Mouse (Mus musculus): ENCODE measurements around the gene Zc3hc1.

Zc3hc1 gene

DNA sequence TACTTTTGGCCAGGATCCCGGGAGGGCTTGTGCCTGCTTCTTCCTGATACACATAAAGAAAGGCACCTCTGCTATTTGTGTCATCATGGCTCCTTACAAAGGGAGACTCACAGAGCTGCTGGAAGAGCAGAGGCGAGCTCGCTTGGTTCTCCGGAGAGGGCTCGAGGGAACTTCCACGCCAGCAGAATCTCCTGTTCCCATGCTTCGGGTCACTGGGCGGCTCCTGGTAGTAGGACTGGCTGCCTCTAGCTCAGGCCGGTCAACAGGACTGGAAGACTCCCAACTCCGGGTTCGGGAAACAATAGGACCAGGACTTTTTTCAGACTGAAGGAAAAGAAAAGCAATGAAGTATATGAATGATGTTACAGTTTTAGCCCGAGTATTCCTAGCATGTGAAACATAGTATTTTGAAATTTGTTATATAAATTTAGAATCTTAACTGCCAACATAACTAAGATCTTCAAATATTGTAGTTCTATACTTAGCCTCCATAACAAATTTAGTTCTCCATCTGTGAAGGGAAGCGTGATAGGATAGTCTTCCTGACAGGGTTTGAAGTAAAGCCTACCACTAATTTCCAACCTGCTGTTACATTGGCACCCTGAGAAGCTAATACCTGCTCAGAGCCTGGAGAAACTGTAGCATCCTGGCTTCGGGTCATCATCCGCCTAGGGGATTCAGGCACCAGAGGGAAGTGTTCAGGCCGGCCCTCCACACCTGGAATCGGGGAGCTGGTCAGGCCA is 18.0 kb downstream of the Zc3hc1 start:
- no peak for DNase-seq (ENCODE audit: low spot score)

DNA sequence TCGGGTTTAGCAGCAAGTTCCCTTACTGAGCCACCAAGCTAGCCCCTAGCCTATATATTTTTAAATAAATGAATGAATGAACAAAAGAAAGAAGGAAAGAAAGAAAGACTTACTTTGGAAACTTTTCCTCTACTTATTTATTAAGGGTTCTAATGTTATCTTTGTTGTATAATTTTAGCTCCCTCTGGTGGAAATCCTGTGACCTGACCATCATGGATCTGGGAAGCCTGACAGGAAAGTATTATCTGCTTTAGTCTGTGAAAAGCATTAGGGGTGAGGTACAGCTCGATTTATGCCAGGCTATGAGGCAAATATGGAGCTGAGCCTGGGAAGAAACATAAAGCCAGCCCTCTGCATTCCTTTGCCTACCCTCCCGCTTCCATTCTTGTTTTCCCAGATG is 21.5 kb downstream of the Zc3hc1 start:
- DNase-seq (ENCODE audit: low spot score) = no peak

DNA sequence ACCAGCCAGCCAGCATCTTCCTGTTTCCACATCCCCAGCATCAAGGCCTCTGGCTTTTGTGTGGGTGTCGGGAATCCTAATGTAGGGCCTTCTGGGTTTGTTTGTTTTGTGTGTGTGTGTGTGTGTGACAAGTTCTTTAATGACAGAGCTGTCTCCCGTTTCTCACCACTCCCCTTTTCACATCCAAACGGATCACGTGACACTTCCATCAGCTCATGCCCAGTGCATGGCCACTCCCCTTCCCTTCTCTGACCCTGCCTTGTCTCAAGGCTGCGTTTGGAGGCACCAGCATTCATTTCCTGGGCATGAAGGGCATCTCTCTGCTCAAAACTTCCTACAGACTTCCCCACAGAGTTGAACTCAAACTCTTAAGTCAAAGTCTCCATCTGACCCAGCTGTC is 27.0 kb downstream of the Zc3hc1 start:
- DNase-seq (ENCODE audit: low spot score) = no peak

DNA sequence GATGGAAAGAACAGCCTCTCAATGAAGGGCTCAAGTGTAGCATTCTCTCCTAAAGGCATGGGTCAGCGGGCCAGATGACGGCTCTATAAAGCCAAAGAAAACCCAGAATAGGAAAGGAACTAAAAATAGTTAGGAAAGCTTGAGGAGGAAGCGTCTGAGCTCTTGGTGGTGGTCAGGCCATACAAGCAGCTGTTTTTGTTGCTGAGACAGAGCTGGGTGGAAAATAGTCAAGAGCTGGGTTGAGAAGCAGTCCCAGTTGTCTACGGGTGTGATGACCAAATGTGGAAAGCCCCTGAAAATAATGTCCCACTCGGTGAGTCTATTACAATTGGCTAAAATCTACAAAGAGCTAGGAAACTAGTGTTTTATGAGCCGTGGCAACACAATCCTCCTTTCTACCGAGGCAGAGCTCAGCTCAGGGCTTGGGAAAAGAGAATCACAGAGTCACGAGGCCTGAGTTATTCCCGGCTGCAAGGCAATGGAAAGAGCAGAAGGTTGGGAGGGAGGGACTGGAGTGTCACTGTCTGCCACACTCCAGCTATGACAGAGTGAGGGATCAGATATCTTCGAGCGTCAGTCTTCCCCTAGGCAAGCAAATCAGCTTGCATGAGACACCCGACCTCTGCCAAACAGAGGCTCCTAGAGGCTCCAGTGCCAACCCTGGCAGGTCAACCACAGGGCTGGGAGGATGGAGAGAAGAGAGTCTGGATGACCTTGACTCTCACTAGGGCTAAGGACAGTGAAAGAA is 30.9 kb downstream of the Zc3hc1 start:
- no peak for DNase-seq (ENCODE audit: low spot score)

DNA sequence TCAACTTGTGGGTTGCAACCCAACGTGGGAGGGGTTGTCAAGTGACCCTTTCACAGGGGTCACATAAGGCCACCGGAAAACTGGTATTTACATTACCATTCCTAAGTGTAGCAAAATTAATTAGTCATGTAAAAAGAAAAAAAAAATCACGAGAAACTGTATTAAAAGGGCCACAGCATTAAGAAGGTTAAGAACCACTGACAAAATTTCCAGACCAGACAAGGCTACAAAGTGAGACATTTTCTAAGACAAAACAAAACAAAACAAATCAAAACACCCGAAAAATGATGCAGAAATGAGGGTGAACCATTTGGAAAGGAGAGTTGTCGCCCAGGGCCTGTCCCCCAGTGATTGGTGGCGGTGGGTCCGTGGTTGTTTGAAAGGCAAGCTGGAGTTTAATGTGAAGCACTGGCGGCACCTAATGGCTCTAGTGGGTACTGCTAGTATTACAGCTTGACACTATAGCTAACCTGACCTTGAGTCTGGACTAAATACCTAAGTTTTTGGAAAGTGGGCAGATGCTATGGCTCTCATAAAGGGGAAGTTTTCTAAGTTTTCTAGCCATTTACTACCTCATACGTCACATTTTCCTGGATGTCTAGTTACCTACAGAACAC is 33.2 kb downstream of the Zc3hc1 start:
- DNase-seq (ENCODE audit: low spot score) = peak; percentile 67

DNA sequence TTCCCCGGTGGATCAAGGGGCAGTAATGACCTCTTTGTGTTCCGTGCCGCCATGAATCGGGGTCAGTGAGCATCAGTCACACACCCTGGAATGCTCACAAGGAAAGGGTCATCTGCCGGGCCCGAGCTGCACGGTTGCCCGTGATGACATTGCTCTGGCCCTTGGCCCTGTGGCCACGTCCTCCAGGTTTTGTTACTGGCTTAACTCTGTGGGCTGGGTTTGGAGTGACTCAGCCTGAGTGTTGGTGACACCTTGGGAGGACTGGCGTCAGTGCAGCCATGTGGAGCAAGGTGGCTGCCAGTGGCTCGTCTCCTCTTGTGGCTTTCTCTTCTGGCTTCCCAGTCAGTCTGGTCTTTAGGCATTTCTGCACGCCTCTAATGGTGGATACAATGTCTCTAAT is 34.1 kb downstream of the Zc3hc1 start:
- no peak for DNase-seq (ENCODE audit: low spot score)

DNA sequence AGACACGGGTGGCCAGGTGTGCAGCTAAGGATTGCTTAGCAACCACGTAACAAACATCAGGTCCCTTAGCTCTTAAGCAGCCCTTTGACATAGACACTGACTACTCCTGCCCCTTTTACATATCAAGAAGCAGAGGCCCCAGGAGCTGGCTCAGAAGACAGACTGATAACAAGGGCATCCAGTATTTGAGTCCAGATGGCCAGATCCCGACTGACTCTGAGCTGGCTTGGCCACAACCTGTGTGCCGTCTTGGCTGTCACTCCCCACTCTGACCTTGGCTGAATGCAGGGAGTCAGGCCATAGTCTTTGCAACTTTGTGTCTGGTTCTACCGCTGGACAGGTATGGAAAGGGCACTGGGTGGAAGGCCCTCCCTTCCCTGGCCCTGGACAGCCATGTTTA is 34.7 kb downstream of the Zc3hc1 start:
- DNase-seq (ENCODE audit: low spot score) = no peak

DNA sequence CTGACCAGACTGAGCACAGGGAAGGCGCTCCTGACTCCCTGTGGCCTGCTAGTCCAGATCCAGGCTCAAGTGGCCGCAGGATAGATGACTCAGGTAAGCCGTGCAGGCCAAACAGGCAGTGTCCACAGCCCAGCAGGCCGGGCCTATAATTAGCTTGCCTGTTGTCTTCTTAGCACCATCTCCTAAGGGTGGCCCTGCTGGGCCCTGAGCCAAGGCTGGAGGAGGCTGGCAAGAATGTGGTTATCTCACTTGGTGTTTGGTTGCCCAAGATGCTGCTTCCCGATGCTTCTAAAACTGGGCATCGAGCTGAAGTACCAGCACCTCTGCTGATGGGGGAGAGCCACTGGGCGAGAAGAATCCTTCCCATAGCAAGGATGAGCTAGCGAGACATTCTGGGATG is 35.1 kb downstream of the Zc3hc1 start:
- no peak for DNase-seq (ENCODE audit: low spot score)

DNA sequence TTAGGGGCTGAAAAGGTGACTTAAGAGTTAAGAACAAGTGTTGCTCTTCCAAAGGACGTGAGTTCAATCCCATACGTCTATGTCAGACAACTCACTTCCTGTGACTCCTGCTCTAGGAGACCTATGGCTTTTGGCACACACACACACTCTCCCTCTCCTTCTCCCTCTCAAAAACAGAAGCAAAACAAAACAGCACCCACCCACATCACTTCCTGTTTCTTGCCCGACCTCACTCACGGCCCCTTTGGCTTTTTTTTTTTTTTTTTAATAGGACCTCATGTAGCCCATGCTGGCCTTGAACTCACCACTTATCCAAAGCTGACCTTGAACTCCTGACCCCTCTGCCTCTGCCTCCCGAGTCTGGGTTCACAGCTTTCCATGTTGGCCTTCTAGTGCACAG is 36.1 kb downstream of the Zc3hc1 start:
- no peak for DNase-seq (ENCODE audit: low spot score)

DNA sequence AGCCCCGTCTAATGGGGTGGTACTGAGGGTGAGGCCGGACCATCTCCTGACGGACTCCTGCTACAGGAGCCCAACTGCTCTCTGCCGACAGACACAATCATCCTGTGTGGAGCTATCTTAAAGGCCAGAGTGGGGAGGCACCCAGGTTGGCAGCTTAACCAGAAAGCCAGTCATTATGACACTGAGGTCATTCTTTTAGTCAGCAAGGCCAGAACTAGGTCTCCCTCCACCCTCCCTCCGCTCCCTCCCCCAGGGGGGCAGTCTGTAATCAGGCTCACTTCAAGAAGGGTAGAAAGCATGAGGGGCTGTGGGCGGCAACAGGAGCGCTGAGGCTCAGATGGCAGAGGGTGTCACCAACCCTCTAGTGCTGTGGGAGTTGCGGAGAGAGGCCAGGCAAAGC is 37.2 kb downstream of the Zc3hc1 start:
- no peak for DNase-seq (ENCODE audit: low spot score)

DNA sequence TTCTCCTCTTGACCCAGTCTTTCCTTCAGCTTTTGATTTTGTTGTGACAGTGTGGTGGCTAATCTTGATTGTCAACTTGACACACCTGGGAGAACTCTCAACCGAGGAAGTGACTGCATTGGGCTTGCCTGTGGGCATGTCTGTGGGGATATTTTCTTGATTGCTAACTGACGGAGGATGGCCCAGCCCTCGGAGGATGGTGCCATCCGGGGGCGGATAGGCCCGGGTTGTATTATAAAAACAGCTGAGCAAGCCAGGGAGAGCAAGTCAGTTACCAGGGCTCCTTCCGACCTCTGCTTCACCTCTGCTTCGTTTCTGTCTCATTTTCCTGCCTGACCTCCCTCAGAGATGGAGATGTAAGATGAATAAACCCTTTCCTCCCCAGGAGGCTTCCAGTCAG is 38.1 kb downstream of the Zc3hc1 start:
- DNase-seq (ENCODE audit: low spot score) = no peak

DNA sequence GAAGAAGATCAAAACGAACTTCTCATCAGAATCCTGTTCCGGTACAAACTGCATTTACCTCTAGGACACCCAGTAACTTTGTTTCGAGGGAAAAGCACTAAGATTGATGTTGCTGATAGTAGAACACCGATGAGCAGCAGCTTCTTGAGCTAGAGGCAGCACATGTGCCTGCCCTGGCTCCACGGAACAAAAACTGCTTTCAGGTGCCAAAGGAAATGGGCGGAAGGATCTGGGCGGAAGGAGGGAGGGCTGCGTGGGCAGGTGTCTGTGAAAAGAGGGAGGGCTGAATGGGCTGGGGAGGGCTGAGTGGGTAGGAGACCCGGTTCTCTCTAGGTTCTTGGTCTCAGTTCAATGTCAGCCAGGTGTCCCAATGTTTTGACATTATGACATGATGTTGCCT is 39.5 kb downstream of the Zc3hc1 start:
- no peak for DNase-seq (ENCODE audit: low spot score)

DNA sequence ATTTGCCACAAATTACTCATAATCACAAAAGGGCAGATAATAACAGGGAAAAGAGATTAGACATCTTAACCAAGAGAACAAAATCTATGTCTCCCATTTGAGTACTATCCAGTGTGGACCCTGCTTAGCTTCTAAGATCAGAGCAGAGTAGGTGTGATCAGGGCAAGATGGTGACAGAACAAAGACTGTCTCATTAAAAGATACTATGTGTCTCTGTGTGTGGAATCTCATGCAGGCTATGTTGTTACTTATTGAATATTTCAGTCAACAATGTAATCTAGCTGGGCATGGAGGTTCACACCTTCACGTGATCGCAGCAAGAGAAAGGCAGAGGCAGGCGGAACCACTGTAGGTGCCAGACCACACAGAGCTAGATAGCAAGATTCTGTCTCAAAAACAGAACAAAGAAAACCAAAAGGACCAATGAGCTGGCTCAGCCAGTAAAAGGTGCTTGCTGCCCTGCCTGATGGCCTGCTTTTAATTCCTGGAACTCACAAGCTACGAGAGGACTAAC is 43.5 kb downstream of the Zc3hc1 start:
- no peak for DNase-seq (ENCODE audit: low spot score)

DNA sequence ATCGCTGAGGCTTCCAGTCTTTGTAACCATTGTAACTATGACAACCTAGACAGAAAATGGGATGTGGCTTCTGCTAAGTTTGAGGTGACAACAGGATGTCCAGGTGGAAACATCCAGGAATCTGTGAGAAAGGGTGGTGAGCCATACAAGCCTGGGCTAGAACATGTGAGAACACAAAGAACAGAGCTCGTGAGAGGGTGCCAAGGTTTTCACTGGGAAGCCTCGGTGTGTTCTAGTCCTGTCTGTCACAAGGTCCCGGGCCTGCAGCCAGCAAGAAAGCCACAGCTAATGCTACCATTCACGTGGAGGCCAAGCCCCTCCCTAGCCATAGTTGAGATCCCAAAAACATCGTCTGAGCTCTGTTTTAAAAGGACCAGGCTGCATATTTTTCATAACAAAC is 44.1 kb downstream of the Zc3hc1 start:
- DNase-seq (ENCODE audit: low spot score) = no peak

DNA sequence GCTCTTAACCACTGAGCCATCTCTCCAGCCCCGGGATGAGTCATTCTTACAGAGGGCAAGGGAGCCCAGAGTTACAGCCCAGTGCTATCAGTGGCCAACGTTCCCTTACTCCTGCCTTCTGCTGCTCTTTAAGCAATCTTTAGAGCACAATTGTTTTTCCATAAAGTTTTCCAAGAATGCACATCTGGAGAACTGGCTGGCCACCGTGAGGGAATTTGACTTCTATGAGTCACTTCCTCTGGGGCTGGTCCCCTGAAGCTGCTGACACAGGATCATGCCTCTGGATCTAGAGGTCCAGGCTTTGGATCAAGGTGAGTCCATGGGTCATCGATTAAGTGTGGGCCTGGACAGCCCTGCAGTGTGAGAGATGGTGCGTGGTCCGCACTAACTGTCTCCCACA is 46.8 kb downstream of the Zc3hc1 start:
- DNase-seq (ENCODE audit: low spot score) = peak; percentile 46

DNA sequence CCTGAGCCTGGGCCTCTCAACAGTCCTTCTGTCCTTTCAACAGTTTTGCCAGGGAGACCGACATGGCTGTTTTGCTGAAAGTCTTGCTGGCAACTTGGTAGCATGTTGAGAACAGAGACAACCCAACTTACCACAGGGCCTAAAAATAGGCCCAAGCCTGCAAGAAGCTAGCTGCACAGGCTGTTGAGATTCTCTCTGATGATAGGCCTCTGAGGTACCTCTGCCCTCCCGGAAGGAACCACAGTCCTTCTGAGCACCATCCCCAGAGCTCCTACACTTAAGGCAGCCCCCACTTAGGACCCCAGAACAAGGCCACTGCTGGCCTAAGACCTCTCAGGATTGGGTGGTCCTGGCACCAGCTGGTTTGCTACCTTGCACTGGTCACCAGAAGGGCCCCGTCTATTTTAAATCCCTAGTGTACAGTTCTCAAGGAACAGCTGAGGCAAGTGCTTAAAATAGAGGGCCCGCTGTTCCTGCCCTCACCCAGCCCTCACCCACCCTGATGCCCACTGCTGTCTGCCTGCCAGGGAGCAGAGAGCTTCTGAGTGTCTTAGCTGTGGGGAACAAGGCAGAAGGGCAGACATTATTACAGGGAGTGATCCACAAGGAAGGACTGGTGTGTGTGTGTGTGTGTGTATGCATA is 50.5 kb downstream of the Zc3hc1 start:
- no peak for DNase-seq (ENCODE audit: low spot score)

DNA sequence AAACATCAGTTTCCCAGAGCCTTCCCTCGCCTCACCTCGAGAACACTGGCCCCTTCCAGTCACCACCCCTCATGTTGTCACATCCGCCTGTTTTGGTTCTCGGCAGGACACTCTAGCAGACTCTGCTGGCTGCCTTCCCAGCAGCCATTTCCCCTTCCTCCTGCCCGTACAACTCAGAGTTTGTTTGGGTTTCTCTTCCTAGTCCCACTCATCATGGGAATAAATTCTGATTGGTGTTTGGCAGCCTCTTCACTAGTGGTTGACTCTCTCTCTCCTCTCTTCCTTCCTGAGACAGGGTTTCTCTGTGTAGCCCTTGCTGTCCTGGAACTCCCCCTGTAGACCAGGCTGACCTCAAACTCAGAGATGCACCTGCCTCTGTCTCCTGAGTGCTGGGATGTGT is 53.9 kb downstream of the Zc3hc1 start:
- DNase-seq (ENCODE audit: low spot score) = no peak

DNA sequence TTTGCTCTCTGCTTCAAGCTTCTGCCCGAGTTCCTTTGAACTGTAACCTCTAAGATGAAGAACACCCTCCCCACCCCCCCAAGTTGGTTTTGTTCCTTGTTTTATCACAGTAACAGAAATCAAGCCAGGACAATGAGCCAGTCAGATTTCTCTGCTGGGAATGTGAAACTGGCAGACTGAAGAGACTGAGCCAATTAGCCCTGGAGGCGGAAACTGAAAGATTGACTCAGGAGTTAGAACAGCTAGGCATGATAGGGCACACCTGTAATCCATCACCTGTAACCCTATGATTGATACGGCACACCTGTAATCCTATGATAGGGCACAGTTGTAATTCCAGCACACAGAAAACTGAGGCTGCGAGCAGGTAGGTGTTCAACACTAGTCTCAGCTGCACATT is 58.6 kb downstream of the Zc3hc1 start:
- peak; percentile 9 for DNase-seq (ENCODE audit: low spot score)

DNA sequence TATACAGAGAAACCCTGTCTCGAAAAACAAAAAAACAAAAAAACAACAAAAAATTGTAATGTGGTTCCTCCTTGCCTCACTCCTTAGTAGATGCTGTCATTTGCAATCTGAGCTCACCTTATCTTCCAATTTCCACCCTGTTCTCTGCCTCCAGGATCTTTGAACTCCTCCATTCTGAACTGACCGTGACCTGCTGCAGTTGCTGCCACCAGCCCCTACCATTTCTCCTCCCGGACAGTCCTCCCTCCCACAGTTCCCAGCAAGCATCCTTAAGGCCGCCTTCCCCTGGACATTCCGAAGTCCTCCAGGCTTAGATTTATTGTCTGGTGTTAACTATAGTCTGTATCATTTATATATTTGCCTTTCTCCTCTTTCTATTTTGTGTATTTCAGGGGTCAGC is 60.1 kb downstream of the Zc3hc1 start:
- DNase-seq (ENCODE audit: low spot score) = peak; percentile 11

DNA sequence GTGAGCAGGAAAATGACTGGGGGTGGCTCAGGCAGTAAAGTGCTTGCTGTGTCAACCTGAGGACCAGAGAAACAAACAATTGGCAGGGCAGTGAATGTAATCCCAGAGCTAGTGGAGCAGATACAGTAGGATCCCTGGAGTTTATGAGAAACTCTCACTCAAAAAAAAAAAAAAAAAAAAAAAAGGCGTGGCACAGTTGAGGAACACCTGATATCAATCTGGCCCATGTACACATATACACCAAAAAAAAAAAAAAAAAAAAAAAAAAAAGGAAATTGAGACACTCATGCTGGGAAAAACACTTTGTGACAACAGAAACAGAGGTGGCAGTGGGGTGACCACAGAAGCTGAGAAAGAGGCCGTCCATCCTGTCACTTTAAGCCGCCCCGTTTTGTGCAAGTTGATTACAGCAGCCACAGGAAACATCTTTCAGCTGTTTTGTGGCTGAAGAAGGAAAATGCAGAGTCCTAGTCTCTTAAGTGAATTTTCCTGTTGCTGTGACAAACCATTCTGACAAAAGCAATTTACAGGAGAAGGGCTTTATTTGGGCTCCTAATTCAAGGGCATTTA is 64.8 kb downstream of the Zc3hc1 start:
- DNase-seq (ENCODE audit: low spot score) = no peak

DNA sequence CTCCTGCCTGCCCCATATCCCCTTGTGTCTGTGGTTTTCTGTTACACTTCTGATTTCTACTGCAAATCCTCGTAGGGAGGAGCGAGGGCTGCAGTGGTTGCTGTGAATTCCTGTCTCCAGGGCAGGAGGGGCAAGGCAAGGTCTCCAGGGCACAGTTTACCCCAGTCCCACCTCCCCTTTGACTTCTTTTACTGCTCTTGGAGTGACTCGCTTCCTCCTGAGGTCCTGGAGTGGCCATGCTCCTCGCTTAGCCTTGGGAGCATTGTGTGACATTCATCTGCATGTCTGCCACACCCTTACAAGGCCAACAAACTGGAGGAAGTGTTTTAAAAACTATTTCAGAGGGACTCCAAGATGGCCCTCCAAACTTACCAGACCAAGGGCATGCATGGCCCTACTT is 69.8 kb downstream of the Zc3hc1 start:
- no peak for DNase-seq (ENCODE audit: low spot score)

DNA sequence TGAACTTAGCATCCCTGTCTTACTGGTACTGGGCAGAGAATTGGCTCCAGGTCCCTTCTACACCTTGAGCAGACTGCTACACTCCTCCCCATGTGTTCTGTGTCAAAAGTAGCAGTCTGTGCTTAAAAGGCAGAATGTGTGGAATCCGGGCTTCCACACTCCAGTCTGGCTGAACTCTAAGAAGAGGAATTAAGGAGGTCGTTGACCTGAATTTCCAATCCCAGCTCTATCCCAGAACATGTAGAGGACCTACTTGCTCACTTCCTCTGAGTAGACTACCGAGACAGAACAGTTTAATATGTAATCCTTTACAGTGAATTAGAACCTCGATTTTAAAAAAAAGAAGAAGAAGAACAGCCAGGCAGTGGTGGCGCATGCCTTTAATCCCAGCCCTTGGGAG is 71.6 kb downstream of the Zc3hc1 start:
- DNase-seq (ENCODE audit: low spot score) = no peak
